Mouse (Mus musculus): ENCODE results near the gene Mrps34. TPM values are rescaled to one million over a fixed set of nuclear protein-coding genes. Genes with fewer than 3 reads are reported as not detected.

Gene Mrps34
- polyA plus RNA-seq, 1 experiment: 100 TPM

DNA sequence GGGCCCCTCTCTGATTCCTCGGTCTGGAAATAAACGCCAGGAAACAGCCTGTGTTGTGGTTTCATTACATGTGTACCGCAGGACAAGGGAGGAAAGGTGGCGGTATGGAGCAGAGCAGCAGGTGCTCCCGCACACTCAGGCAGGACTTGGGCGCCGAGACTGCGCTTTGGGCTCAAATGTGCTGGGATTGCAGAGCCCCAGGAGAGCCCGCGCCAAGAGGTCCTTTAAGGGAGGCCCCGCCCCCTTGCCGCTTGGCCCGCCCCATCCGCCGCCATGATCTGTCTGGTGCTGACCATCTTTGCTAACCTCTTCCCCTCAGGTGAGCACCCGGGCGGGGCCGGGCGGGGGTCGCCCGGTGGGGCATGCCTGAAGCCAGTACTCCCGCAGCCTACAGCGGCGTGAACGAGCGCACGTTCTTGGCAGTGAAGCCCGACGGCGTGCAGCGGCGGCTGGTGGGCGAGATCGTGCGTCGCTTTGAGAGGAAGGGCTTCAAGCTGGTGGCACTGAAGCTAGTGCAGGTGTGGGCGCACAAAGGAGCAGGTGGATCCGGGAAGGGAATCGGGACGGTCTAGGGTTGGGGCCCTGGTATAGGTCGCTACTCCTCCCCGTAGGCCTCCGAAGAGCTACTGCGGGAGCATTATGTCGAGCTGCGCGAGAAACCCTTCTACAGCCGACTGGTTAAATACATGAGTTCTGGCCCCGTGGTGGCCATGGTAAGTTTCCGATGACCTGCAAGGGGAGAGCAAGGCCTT lies 1.5 kb downstream of the Mrps34 start, which contains the start of gene Nme3:
Nme3 (plus strand) TSS at position 260 of the 752 bp plus-strand sequence.
- Histone ChIP-seq H3K4me1 (ENCODE audit: control insufficient read depth, insufficient read depth, low read length) (peaks cover 16% of the 10 kb centered on the region), H3K4me3 (replicated peaks; ENCODE audit: extremely low read depth, low read depth, low read length) (peak within 1 kb of the TSS; percentile 91)
- no peak for TF ChIP-seq CTCF (IDR thresholded peaks at IDR 0.05; ENCODE audit: insufficient read depth, low read length)
- TF ChIP-seq POLR2A (IDR thresholded peaks at IDR 0.05; ENCODE audit: borderline replicate concordance, extremely low read depth, low read depth, low read length): peak; percentile 24; the same call in 1 of the 2 replicates
- DNase-seq: peak; percentile 73
- 2% methylated on average over 50 of the region's 50 CpGs for WGBS

DNA sequence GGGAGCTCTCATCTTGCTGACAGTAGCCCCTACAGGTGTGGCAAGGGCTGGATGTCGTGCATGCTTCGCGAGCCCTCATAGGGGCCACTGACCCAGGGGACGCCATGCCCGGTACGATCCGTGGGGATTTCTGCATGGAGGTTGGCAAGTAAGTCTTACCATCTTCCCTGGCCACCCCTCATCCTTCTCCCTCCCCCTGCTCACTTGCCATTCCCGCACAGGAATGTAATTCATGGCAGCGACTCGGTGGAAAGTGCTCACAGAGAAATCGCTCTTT lies 2.0 kb downstream of the Mrps34 start:
- 33% methylated on average over 11 of the region's 11 CpGs for WGBS
- no peak for TF ChIP-seq POLR2A (IDR thresholded peaks at IDR 0.05; ENCODE audit: borderline replicate concordance, extremely low read depth, low read depth, low read length)
- TF ChIP-seq CTCF (IDR thresholded peaks at IDR 0.05; ENCODE audit: insufficient read depth, low read length): no peak
- Histone ChIP-seq H3K4me3 (replicated peaks; ENCODE audit: extremely low read depth, low read depth, low read length) (peak overlapping the region; percentile 84), H3K4me1 (ENCODE audit: control insufficient read depth, insufficient read depth, low read length) (peaks cover 16% of the 10 kb centered on the region)
- no peak for DNase-seq

DNA sequence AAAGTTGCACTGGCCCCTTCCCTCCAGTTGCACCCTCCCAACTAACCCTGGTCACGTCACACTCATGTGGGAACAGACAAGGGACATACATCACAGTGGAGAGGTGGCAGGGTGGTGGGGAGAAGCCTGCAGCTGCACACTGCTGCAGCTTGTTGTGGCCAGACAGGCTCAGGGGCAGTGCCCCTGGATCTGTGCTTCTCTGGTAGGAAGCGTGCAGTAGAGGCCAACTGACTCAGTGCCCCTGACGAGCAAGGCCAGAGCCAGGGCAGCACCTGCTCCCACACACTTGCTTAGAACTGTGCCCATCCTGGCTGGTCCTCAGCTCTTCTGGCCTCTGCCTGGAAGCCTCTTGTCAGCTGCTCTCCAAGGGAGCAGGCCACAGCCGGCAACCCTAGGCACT lies 2.7 kb downstream of the Mrps34 start:
- WGBS: 85% methylated on average over 4 of the region's 4 CpGs
- no peak for TF ChIP-seq POLR2A (IDR thresholded peaks at IDR 0.05; ENCODE audit: borderline replicate concordance, extremely low read depth, low read depth, low read length)
- no peak for TF ChIP-seq CTCF (IDR thresholded peaks at IDR 0.05; ENCODE audit: insufficient read depth, low read length)

GRCm38 (mm10) chr17:24898041-24898854 lies 3.3 kb downstream of the Mrps34 start:
- no peak overlapping the region for H3K4me3 ChIP-seq (replicated peaks; ENCODE audit: extremely low read depth, low read depth, low read length)
- 77% methylated on average over 4 of the region's 4 CpGs for WGBS

More for the DNA sequence above, 2.7 kb downstream of the Mrps34 start:
- Histone ChIP-seq H3K4me3 (replicated peaks; ENCODE audit: extremely low read depth, low read depth, low read length) (no peak overlapping the region), H3K4me1 (ENCODE audit: control insufficient read depth, insufficient read depth, low read length) (peaks cover 16% of the 10 kb centered on the region)
- DNase-seq: no peak

DNA sequence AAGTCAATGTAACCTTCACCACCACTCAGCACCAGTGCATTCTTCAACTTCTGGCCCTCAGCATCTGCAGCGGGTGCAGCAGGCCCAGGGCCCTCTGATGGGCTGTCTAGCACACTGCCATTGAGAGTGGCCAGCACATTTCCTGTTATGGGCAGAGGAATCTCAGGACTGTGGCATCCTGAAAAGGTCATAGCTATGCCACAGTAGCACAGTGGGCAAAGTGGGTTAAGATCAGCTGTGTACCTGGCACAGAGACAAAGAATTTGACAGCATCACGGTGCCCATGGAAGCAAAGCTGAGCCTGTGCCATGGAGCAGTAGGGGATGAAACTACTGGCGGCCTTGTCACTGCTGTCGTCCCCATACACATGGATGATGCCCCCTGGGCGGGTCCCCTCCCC lies 4.2 kb downstream of the Mrps34 start:
- no peak for DNase-seq
- 73% methylated on average over 5 of the region's 5 CpGs for WGBS
- peaks cover 13% of the 10 kb centered on the region for H3K4me1 ChIP-seq (ENCODE audit: control insufficient read depth, insufficient read depth, low read length)
- TF ChIP-seq POLR2A (IDR thresholded peaks at IDR 0.05; ENCODE audit: borderline replicate concordance, extremely low read depth, low read depth, low read length) (no peak), CTCF (IDR thresholded peaks at IDR 0.05; ENCODE audit: insufficient read depth, low read length) (no peak)
- no peak overlapping the region for H3K4me3 ChIP-seq (replicated peaks; ENCODE audit: extremely low read depth, low read depth, low read length)

More at GRCm38 (mm10) chr17:24898041-24898854, 3.3 kb downstream of the Mrps34 start:
- H3K4me1 ChIP-seq (ENCODE audit: control insufficient read depth, insufficient read depth, low read length): peaks cover 16% of the 10 kb centered on the region
- TF ChIP-seq CTCF (IDR thresholded peaks at IDR 0.05; ENCODE audit: insufficient read depth, low read length): no peak
- no peak for TF ChIP-seq POLR2A (IDR thresholded peaks at IDR 0.05; ENCODE audit: borderline replicate concordance, extremely low read depth, low read depth, low read length)
- no peak for DNase-seq

GRCm38 (mm10) chr17:24900014-24900413 lies 5.1 kb downstream of the Mrps34 start:
- WGBS: 94% methylated on average over 6 of the region's 6 CpGs

GRCm38 (mm10) chr17:24902124-24902523 lies 7.2 kb downstream of the Mrps34 start:
- no peak for DNase-seq
- WGBS: 90% methylated on average over 5 of the region's 5 CpGs
- TF ChIP-seq CTCF (IDR thresholded peaks at IDR 0.05; ENCODE audit: insufficient read depth, low read length): no peak
- no peak for TF ChIP-seq POLR2A (IDR thresholded peaks at IDR 0.05; ENCODE audit: borderline replicate concordance, extremely low read depth, low read depth, low read length)
- Histone ChIP-seq H3K4me1 (ENCODE audit: control insufficient read depth, insufficient read depth, low read length) (peaks cover 2% of the 10 kb centered on the region; the same call in 1 of the 2 replicates), H3K4me3 (replicated peaks; ENCODE audit: extremely low read depth, low read depth, low read length) (no peak overlapping the region)

More at GRCm38 (mm10) chr17:24900014-24900413, 5.1 kb downstream of the Mrps34 start:
- Histone ChIP-seq H3K4me1 (ENCODE audit: control insufficient read depth, insufficient read depth, low read length) (peaks cover 10% of the 10 kb centered on the region; the same call in 1 of the 2 replicates), H3K4me3 (replicated peaks; ENCODE audit: extremely low read depth, low read depth, low read length) (no peak overlapping the region)
- TF ChIP-seq CTCF (IDR thresholded peaks at IDR 0.05; ENCODE audit: insufficient read depth, low read length) (no peak), POLR2A (IDR thresholded peaks at IDR 0.05; ENCODE audit: borderline replicate concordance, extremely low read depth, low read depth, low read length) (no peak)
- DNase-seq: no peak

GRCm38 (mm10) chr17:24902671-24903474 lies 8.0 kb downstream of the Mrps34 start:
- peak; percentile 15; the same call in 1 of the 2 replicates for TF ChIP-seq CTCF (IDR thresholded peaks at IDR 0.05; ENCODE audit: insufficient read depth, low read length)
- TF ChIP-seq POLR2A (IDR thresholded peaks at IDR 0.05; ENCODE audit: borderline replicate concordance, extremely low read depth, low read depth, low read length): no peak
- no peak overlapping the region for H3K4me3 ChIP-seq (replicated peaks; ENCODE audit: extremely low read depth, low read depth, low read length)
- no peak for DNase-seq
- H3K4me1 ChIP-seq (ENCODE audit: control insufficient read depth, insufficient read depth, low read length): no peaks in the 10 kb centered on the region
- WGBS: 64% methylated on average over 9 of the region's 9 CpGs

GRCm38 (mm10) chr17:24903767-24904166 lies 8.9 kb downstream of the Mrps34 start:
- Histone ChIP-seq H3K4me3 (replicated peaks; ENCODE audit: extremely low read depth, low read depth, low read length) (no peak overlapping the region), H3K4me1 (ENCODE audit: control insufficient read depth, insufficient read depth, low read length) (no peaks in the 10 kb centered on the region)
- TF ChIP-seq CTCF (IDR thresholded peaks at IDR 0.05; ENCODE audit: insufficient read depth, low read length) (no peak), POLR2A (IDR thresholded peaks at IDR 0.05; ENCODE audit: borderline replicate concordance, extremely low read depth, low read depth, low read length) (no peak)
- no peak for DNase-seq
- 87% methylated on average over 9 of the region's 9 CpGs for WGBS
